Mouse (Mus musculus): ENCODE data around the gene Lamtor4. TPM values are rescaled to one million over a fixed set of nuclear protein-coding genes. Genes with fewer than 3 reads are reported as not detected.

Gene Lamtor4
- total RNA-seq, 2 experiments from 2014 or later, result 45.2 to 49.9 TPM

- intact Hi-C loops (cut with DNase I), result no loop called here
- DNase-seq, result no peak
These were observed 26.5 kb downstream of the Lamtor4 start for GRCm38 (mm10) chr5:138281798-138282197.

GRCm38 (mm10) chr5:138283540-138283939 is 28.3 kb downstream of the Lamtor4 start:
- no peak for DNase-seq
- intact Hi-C loops (cut with DNase I), result no loop called here

GRCm38 (mm10) chr5:138287861-138288260 is 32.6 kb downstream of the Lamtor4 start:
- intact Hi-C loops (cut with DNase I), result no loop called here
- no peak for DNase-seq

GRCm38 (mm10) chr5:138291638-138292037 is 36.4 kb downstream of the Lamtor4 start:
- DNase-seq, result no peak

GRCm38 (mm10) chr5:138294158-138294557 is 38.9 kb downstream of the Lamtor4 start:
- DNase-seq, result no peak
- intact Hi-C loops (cut with DNase I), result no loop called here

More at GRCm38 (mm10) chr5:138291638-138292037, 36.4 kb downstream of the Lamtor4 start:
- intact Hi-C loops (cut with DNase I), result no loop called here

- intact Hi-C loops (cut with DNase I), result no loop called here
- no peak for DNase-seq
These were observed 44.3 kb downstream of the Lamtor4 start for GRCm38 (mm10) chr5:138299613-138300012.

Other genes with a start within 250 kb of the Lamtor4 start
- gene Smok3a, start 234.2 kb upstream of the Lamtor4 start, total RNA-seq (2021), result not detected
- gene Smok3b, start 234.1 kb upstream of the Lamtor4 start, total RNA-seq (2021), result not detected
- not detected for gene Smok3c, start 202.3 kb upstream of the Lamtor4 start, total RNA-seq (2021)
- 10 to 100 TPM in 1 of 2 experiments, 1 to 10 TPM in 1; 7.0 to 10.2 TPM for gene Zkscan1, start 170.4 kb upstream of the Lamtor4 start, total RNA-seq (2021)
- gene Zscan21, start 138.6 kb upstream of the Lamtor4 start, total RNA-seq (2021), result 10 to 100 TPM; 10.1 to 12.8 TPM
- 1 to 10 TPM; 2.5 to 5.4 TPM for gene Zfp113, start 99.7 kb upstream of the Lamtor4 start, total RNA-seq (2021)
- gene Cops6, start 94.4 kb upstream of the Lamtor4 start, total RNA-seq (2021), result 10 to 100 TPM; 92.5 to 95.9 TPM
- gene Ap4m1, start 83.5 kb upstream of the Lamtor4 start, total RNA-seq (2021), result 1 to 10 TPM; 6.9 to 8.3 TPM
- gene Mcm7, start 83.1 kb upstream of the Lamtor4 start, total RNA-seq (2021), result 1 to 10 TPM; 7.6 to 8.7 TPM
- gene Taf6, start 68.0 kb upstream of the Lamtor4 start, total RNA-seq (2021), result 10 to 100 TPM; 27.2 to 29.1 TPM
- gene Cnpy4, start 68.0 kb upstream of the Lamtor4 start, total RNA-seq (2021), result 1 to 10 TPM; 3.7 to 3.8 TPM
- 1 to 10 TPM; 1.4 to 1.6 TPM for gene Mblac1, start 61.2 kb upstream of the Lamtor4 start, total RNA-seq (2021)
- gene Nxpe5, start 29.6 kb upstream of the Lamtor4 start, total RNA-seq (2021), result under 1 TPM; 0.10 to 0.35 TPM
- 1 to 10 TPM; 2.2 to 3.3 TPM for gene BC037034, start 8.6 kb downstream of the Lamtor4 start, total RNA-seq (2021)
- under 1 TPM; 0.12 to 0.18 TPM for gene Gal3st4, start 17.4 kb downstream of the Lamtor4 start, total RNA-seq (2021)
- not detected for gene Gm43720, start 24.5 kb downstream of the Lamtor4 start, total RNA-seq (2021)
- gene Gpc2, start 24.5 kb downstream of the Lamtor4 start, total RNA-seq (2021), result not detected
- not detected for gene Stag3, start 24.8 kb downstream of the Lamtor4 start, total RNA-seq (2021)
- gene Pvrig, start 86.5 kb downstream of the Lamtor4 start, total RNA-seq (2021), result not detected
- gene Zfp157, start 186.0 kb downstream of the Lamtor4 start, total RNA-seq (2021), result 1 to 10 TPM; 2.0 to 2.1 TPM